Mouse (Mus musculus) adrenal gland, postnatal 36 days (tissue): ENCODE results near the gene Ldb3. TPM values are rescaled to one million over a fixed set of nuclear protein-coding genes. Genes with fewer than 3 reads are reported as not detected.

ENCODE experiments used
- DNase-seq, 2 experiments: peaks; one replicate each; pipeline ENCODE4 v3.0.0; 2021; ENCODE audit warnings: mixed read lengths in 1 of 2
- total RNA-seq, 2 experiments: library from RNA; stranded (reverse); gene quantifications; 2 replicates each; pipeline ENCODE4 v1.2.3; 2021

Ldb3 gene
- total RNA-seq, 2 experiments from 2014 or later = 0.46 to 1.1 TPM

GRCm38 (mm10) chr14:34511901-34512300, 76.6 kb downstream of the Ldb3 start:
- DNase-seq = no peak

GRCm38 (mm10) chr14:34508842-34509439, 79.5 kb downstream of the Ldb3 start:
- no peak for DNase-seq

GRCm38 (mm10) chr14:34508187-34508840, 80.2 kb downstream of the Ldb3 start:
- peak; percentile 79 to 81 for DNase-seq

- DNase-seq = no peak
Measured at GRCm38 (mm10) chr14:34505309-34505708, 83.2 kb downstream of the Ldb3 start.

- DNase-seq = no peak
Measured at GRCm38 (mm10) chr14:34504377-34504776, 84.1 kb downstream of the Ldb3 start.

- no peak for DNase-seq
Measured at GRCm38 (mm10) chr14:34503759-34504158, 84.7 kb downstream of the Ldb3 start.

- DNase-seq = no peak
Measured at GRCm38 (mm10) chr14:34503325-34503647, 85.2 kb downstream of the Ldb3 start, which contains the start of gene Bmpr1a. Bmpr1a (minus strand) TSS chr14:34503341.

- peak; percentile 92 to 93 for DNase-seq
Measured at GRCm38 (mm10) chr14:34502475-34503324, 85.8 kb downstream of the Ldb3 start.

GRCm38 (mm10) chr14:34501804-34502474, 86.5 kb downstream of the Ldb3 start:
- peak; percentile 57 to 66 for DNase-seq

GRCm38 (mm10) chr14:34501447-34501803, 87.1 kb downstream of the Ldb3 start:
- DNase-seq = no peak

GRCm38 (mm10) chr14:34500309-34500708, 88.2 kb downstream of the Ldb3 start:
- no peak for DNase-seq

GRCm38 (mm10) chr14:34499664-34500063, 88.8 kb downstream of the Ldb3 start:
- peak in 1 of 2 experiments; percentile 32 for DNase-seq

GRCm38 (mm10) chr14:34497346-34497745, 91.1 kb downstream of the Ldb3 start:
- DNase-seq = peak in 1 of 2 experiments; percentile 42

GRCm38 (mm10) chr14:34493682-34494081, 94.8 kb downstream of the Ldb3 start:
- DNase-seq = no peak

- DNase-seq = no peak
Measured at GRCm38 (mm10) chr14:34492688-34493087, 95.8 kb downstream of the Ldb3 start.

GRCm38 (mm10) chr14:34490965-34491364, 97.5 kb downstream of the Ldb3 start:
- no peak for DNase-seq

- peak in 1 of 2 experiments; percentile 30 for DNase-seq
Measured at GRCm38 (mm10) chr14:34489928-34490327, 98.6 kb downstream of the Ldb3 start.

GRCm38 (mm10) chr14:34486169-34486568, 102.3 kb downstream of the Ldb3 start:
- DNase-seq = no peak

GRCm38 (mm10) chr14:34483469-34484341, 104.8 kb downstream of the Ldb3 start:
- no peak for DNase-seq
